Mouse (Mus musculus) heart, postnatal 14 days (tissue): ENCODE results near the gene Tnfrsf1b. TPM values are rescaled to one million over a fixed set of nuclear protein-coding genes. Genes with fewer than 3 reads are reported as not detected.

Experiments used
- DNase-seq, 2 experiments: peaks; one replicate each; pipeline ENCODE4 v3.0.0; 2021 to 2022
- intact Hi-C: fragments of 180-260 bp; cut with DNase I; formaldehyde crosslinking; loops from one replicate; pipeline ENCODE4 v1.15.1; 2025
- total RNA-seq, 2 experiments: library from RNA; stranded (reverse); gene quantifications; 2 replicates each; pipeline ENCODE4 v1.2.3; 2021

Gene Tnfrsf1b
- total RNA-seq, 2 experiments from 2014 or later = 5.5 to 6.3 TPM

GRCm38 (mm10) chr4:145260802-145261201 lies 14.1 kb upstream of the Tnfrsf1b start:
- intact Hi-C loops = no loop called here
- DNase-seq = peak in 1 of 2 experiments; percentile 28

DNA sequence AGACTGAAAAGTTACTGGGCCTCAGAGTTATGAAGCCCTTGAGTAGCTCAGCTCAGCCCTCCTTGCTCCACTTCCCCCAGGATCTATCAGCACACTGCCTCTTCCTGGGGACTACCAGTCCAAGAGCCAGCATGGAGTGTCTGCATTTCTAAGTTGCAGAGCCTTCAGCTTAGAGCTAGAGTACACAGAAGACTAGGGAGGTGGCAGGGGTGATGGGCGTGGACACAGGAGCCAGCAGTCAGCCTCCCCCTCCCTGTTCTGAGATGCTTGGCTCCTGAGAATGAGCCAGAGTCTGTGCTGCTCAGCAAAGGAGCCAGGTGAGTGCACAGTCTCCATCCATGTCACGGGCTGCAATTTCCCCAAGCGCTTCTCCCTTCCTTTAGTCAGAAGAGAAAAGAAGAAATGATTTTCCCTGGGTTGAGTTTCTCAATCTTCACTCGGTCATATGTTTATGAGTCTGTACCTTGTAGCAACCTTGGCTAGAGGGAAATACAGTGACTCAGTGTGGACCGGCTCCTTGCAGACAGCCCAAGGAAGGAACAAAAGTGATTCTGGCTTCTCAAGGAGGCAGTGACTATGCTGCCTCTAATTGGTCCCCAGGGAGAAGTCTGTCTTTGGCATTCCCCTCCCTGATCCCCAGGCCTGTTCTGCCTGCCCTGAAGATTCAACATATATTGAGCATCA lies 11.2 kb upstream of the Tnfrsf1b start:
- no peak for DNase-seq
- intact Hi-C loops = no loop called here

DNA sequence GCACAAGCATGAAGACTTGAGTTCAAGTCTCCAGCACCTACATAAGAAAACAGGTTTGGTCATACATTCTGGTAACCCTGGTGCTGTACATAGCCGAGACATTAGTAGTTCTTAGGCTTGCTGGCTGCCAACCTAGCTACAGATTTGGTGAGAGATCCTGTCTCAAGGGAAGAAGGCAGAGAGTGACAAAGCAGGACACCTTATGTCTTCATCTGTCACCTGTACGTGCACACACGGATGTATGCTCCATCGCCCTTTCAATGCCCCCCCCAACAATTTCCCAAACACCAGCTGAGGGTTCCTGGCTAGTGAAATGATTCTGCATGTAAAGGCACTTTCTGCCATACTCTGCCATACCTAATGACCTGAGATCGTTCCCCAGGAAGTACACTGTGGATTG lies 9.5 kb upstream of the Tnfrsf1b start:
- DNase-seq = no peak
- intact Hi-C loops = no loop called here

DNA sequence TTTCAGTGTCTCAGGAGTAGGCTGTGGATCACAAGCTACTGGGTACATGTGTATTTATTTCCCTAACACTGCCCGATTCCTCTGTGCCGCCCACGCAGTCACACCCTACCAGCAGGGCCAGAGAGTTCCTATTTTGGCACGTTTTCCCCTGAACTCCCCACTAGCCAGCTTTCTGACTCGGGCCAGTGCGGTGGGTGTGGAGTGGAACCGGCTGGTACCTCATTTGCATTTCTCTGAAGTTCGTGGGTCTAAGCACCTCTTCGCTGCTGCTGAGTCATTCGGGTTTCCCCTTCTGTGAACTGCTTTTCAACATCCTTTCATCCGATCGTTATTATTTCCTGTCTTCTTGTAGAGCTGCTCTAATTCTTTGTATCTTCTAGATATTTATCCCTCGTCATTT lies 7.7 kb upstream of the Tnfrsf1b start:
- intact Hi-C loops = loop anchor here (5.0 kb wide), 1 partner anchor 37 kb away; no protein-coding TSS in a partner anchor
- peak; percentile 32 to 38 for DNase-seq

DNA sequence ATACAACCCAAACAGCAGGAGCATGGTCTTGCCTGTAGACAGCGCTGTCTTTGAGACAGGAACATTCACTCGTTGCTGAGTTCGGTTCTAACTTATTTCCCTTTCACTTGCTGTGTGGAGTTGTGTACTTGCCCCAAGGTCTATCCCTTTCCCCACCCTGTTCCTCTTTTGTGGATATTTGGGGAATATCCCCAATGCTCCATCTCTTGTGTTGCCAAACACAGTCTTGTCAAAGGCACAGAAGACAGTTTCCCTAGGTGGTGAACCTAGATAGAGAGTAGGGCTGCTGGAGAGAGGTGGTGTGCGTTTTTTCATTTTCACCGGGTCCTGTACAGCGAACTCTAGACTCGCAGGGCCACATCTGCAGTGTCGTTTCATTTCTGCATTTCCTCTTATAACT lies 5.9 kb upstream of the Tnfrsf1b start:
- intact Hi-C loops = loop anchor here (5.0 kb wide), 1 partner anchor 35 kb away; no protein-coding TSS in a partner anchor

DNA sequence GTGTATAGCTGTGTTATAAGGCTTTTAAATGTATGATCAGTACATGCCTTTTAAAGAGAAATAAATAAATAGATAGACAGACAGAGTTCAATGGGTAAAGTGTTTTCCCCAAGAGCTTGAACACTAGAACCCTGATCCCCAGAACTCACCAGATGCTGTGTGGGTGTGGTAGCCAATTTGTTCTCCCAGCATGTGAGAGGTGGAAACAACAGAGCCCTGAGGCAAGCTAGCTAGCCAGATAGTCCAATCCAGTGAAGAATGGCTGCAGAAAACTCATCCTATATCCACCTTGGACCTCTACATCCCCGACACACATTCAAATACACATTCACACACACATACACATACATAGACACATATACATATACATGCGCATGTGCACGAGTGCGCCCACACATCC lies 4.9 kb upstream of the Tnfrsf1b start:
- intact Hi-C loops = loop anchor here (5.0 kb wide), 1 partner anchor 34 kb away; no protein-coding TSS in a partner anchor
- DNase-seq = no peak

More for the DNA sequence above, 5.9 kb upstream of the Tnfrsf1b start:
- DNase-seq = no peak

DNA sequence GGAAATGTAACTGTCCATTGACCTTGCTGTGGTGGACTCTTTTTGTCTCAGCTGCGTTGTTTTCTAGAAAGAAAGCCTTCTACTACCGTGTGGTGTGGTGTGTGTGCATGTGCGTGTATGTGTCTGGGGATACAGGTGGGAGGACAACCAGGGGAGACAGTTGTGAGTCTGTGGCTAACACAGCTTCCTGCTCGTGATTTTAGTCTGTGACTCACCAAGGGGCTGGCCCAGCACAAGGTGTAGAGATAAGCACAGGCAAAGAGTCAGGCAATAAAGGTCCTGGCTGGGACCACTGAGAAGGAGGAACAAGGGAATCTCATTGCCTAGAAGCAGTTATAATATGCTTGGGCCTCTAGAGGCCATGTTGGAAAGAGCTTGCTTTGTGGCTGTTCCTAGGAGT lies 3.3 kb upstream of the Tnfrsf1b start:
- intact Hi-C loops = loop anchor here (5.0 kb wide), 1 partner anchor 33 kb away; no protein-coding TSS in a partner anchor
- no peak for DNase-seq

GRCm38 (mm10) chr4:145247556-145247955 lies 886 bp upstream of the Tnfrsf1b start:
- no peak for DNase-seq
- intact Hi-C loops = no loop called here

DNA sequence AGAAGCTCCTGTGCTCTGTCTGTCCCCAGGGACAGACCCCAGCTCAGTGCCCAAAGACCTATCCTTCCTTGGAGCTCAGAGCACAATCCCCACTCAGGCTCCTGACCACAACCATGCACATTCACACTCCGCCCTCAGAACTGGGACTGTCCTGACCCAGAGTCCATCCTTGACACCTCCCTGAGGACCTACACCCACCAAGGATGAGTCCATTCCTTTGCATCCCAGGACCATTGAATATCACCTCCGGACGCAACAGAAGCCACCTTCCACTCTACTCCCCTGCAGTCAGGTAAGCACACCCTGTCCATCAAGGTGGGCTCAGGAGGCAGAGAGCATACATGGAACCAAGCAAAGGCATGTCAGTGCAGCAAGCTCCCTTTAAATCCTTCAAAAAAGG lies 1.1 kb downstream of the Tnfrsf1b start:
- DNase-seq = no peak
- intact Hi-C loops = no loop called here

GRCm38 (mm10) chr4:145244676-145245075 lies 2.0 kb downstream of the Tnfrsf1b start:
- intact Hi-C loops = no loop called here
- no peak for DNase-seq

- no peak for DNase-seq
Measured at GRCm38 (mm10) chr4:145242719-145243350, 3.8 kb downstream of the Tnfrsf1b start.

GRCm38 (mm10) chr4:145240723-145241231 lies 5.9 kb downstream of the Tnfrsf1b start:
- DNase-seq = peak in 1 of 2 experiments; percentile 28
- intact Hi-C loops = no loop called here

More at GRCm38 (mm10) chr4:145242719-145243350, 3.8 kb downstream of the Tnfrsf1b start:
- intact Hi-C loops = no loop called here

DNA sequence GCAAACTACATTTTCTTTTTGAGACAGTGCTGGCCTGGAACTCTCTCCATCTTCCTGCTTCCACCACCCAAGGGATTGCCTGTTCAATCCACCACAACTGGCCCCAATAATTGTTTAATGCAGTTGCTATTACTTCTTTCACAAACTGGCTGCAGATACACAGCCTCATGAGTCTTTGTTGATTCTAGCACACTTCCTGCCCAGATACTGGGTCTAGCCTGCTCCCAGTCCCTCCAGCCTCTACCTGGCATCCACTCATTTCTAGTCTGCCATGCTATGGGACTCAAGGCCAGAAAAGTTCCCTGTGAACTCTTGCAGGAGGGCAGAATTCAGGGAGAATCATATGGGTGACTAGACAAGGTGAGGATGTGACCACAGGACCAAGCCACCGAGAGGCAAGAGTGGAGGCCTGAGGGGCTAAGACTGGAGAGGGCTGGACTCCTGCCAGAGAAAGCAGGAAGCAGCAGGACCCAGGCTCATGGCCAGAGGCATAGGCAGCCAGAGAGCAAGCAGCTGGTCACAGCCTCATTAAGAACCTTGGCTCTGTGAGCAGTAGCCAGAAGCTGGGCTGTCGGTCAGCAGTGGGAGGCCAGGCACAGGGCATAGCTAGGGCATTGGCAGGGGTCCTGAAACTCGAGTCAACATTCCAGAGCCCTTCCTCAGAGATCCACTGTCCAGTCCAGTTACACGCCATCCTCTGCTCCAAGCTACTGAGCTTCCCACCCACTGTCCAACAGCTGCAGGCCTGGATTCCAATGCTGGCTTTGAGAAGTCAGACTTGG lies 7.4 kb downstream of the Tnfrsf1b start:
- DNase-seq = peak; percentile 80 to 87
- intact Hi-C loops = no loop called here

GRCm38 (mm10) chr4:145236027-145236426 lies 10.6 kb downstream of the Tnfrsf1b start:
- no peak for DNase-seq
- intact Hi-C loops = no loop called here

DNA sequence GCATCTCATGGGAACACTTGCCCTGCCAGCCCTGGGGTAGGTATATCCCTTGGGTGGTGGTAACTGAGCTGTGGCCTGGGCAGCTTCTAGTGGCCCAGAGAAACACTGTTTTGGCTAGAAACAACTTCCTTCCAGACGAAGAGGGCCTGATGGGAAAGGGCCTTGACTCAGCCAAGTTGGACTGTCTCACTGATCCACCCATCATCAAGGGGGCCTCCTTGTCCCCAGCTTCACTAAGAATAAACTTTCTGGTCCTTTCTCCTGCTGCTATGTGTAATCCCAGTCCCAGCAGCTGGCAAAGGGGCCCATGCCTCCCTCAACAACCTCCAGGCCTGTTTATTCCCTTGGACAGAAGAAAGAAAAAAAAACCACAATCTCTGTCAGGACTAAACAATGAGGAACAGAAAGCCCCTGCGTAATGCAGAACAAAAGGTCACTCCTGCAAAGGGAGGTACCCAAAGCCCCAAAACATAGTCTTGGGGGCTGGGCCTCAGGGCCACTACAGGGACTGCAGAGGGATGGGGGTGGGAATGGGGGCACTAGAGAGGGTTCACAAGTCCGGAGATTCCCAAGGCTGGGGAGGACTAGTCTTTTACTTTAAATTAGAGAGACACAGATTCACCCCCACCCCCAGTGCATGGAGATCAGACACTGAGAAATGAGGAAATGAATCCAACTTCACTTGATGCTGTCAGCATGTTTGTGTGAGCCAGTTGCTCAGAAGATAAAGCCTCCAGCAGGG lies 13.0 kb downstream of the Tnfrsf1b start:
- peak; percentile 45 to 46 for DNase-seq
- intact Hi-C loops = no loop called here

DNA sequence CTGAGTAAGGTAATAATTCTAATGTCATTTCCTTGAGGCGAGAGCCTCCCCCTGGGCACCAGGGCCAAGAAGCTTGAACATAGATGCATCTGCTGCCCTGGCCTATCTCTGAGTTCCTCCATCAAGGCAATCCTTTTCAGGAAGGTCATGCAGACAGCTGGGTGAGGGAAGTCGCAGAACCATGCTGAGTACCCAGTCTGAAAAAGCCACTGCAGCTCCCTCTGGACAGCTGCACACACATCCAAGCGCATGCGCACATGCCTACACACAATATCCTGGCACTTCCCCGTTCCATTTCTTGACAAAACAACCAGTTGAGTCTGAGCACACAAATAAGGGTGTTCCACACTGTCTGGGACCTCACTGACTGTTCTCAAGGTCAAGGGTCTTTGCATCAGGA lies 14.9 kb downstream of the Tnfrsf1b start:
- no peak for DNase-seq
- intact Hi-C loops = no loop called here

DNA sequence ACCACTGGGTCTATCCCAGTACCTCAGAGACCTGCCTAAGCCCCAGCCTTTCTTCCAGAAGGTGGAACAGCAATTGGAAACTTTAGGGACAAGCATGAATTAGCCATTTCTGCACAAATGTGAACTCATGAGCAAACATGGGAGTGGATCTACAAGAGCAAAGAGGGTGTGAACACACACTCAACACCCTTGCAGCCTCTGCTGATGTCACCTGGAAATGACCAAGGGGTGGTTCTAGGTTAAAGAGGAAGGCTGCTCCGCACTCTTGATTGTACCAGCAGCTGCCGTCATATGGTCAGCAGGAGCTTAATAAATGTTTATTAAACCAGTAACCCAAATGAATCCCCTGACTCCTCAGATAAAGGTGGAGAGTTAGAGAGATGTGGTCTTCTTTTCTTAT lies 16.0 kb downstream of the Tnfrsf1b start:
- no peak for DNase-seq
- intact Hi-C loops = no loop called here

- DNase-seq = no peak
- intact Hi-C loops = no loop called here
Measured at GRCm38 (mm10) chr4:145229524-145230163, 17.0 kb downstream of the Tnfrsf1b start.

DNA sequence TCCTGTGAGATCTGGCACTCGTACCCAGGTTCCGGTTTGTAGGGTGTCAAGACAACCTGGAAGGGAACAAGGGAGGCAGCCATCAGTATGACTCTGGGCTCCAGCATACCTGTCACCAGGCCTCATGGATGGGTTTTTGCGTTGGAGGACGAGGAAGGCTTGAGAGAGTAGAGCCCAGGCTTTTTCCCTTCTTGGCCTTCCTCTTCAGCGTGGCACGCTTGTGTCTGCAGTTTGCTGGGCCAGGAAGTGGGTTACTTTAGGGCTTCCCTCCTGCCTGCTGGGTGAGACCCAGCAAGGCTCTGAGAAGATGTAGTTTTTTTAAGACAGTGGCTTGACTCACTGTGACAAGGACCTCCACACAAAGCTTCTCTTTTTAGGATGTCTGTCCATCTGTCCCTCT lies 17.6 kb downstream of the Tnfrsf1b start:
- DNase-seq = no peak
- intact Hi-C loops = no loop called here

DNA sequence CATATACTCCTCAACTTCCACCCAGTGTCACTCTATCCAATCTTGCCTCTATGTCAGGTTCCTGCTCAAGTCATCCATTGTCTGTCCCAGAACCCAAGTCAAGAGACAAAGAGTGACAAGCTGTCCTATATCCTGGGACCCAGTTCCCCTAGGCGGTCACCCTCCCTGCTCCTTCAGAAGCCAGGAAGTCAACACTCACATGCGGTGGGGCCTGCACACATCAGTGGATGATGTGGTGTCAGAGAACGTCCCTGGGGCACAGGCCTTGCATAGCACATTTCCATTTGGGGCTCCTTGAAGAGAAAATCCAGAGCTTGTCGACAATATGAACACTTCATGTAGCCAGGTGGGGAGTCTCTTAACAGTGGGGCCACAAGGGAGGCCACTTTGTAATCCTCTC lies 22.1 kb downstream of the Tnfrsf1b start:
- intact Hi-C loops = no loop called here
- DNase-seq = no peak
